Comparison of ENCODE assay signal across 12 mouse cellular contexts in the genomic region with DNA sequence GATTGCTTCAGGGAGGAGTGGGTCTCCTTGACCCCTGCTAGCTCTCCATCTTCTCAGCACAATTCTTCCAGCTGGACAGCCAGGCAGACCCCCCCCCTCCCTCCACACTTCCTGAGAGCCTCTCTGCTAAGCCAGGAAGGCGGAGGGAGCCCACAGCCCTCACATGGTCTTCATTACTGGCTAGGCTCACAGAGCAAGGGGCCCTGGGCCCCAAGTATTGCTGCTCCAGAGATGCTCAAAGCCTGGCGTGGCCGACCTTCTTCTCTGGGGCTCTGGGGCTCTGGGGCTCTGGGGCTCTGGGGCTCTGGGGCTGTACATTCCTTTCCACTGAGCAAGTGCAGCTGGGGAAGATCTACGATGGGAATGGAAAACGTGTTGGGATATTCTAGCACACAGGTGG. TPM values are rescaled to one million over a fixed set of nuclear protein-coding genes. Genes with fewer than 3 reads are reported as not detected.
DNase-seq lines count a peak whose midpoint lies in the region; ATAC-seq and TF ChIP-seq lines count a peak whose summit lies in the region.
"Had no signal": no experiment of that assay in that cellular context is flagged by ENCODE, and none has a peak within 500 bp of the region (broad histone marks: within the 10 kb centered on the region; RNA-seq: fewer than 3 reads in every experiment).

No protein-coding gene starts in this region.

- intact Hi-C loops in heart, postnatal 25 days (cut with DNase I) = no loop called here

- H3K27me3 ChIP-seq in heart, embryonic 10.5 days (ENCODE audit: insufficient read depth, poor library complexity, severe bottlenecking) = no peaks in the 10 kb centered on the region
- no peaks in the 10 kb centered on the region for H3K27me3 ChIP-seq in lung, embryonic 15.5 days
- no peaks in the 10 kb centered on the region for H3K27me3 ChIP-seq in intestine, embryonic 15.5 days (replicated peaks)
- no peaks in the 10 kb centered on the region for H3K27me3 ChIP-seq in stomach, postnatal 0 days (ENCODE audit: control insufficient read depth, insufficient read depth, low read length)
- H3K27me3 ChIP-seq: midbrain, embryonic 13.5 days had no signal

- no peaks in the 10 kb centered on the region for H3K36me3 ChIP-seq in heart, embryonic 10.5 days
- no peaks in the 10 kb centered on the region for H3K36me3 ChIP-seq in lung, embryonic 15.5 days
- no peaks in the 10 kb centered on the region for H3K36me3 ChIP-seq in intestine, embryonic 15.5 days
- no peaks in the 10 kb centered on the region for H3K36me3 ChIP-seq in stomach, postnatal 0 days (ENCODE audit: control insufficient read depth, insufficient read depth, low read length)
- H3K36me3 ChIP-seq: midbrain, embryonic 13.5 days had no signal

- no peak for TF ChIP-seq CTCF in stomach, postnatal 0 days (IDR thresholded peaks at IDR 0.05; ENCODE audit: low read depth)

- H3K4me1 ChIP-seq in heart, embryonic 10.5 days = peaks cover 73% of the 10 kb centered on the region
- H3K4me1 ChIP-seq in lung, embryonic 15.5 days = peaks cover 53% of the 10 kb centered on the region
- H3K4me1 ChIP-seq in intestine, embryonic 15.5 days (replicated peaks) = peaks cover 58% of the 10 kb centered on the region
- peaks cover 23% of the 10 kb centered on the region for H3K4me1 ChIP-seq in stomach, postnatal 0 days (replicated peaks; ENCODE audit: control insufficient read depth, insufficient read depth)

- no peaks in the 10 kb centered on the region for H3K9me3 ChIP-seq in heart, embryonic 10.5 days
- H3K9me3 ChIP-seq in lung, embryonic 15.5 days = no peaks in the 10 kb centered on the region
- no peaks in the 10 kb centered on the region for H3K9me3 ChIP-seq in intestine, embryonic 15.5 days
- H3K9me3 ChIP-seq in stomach, postnatal 0 days (ENCODE audit: control insufficient read depth, low read length) = no peaks in the 10 kb centered on the region
- H3K9me3 ChIP-seq: midbrain, embryonic 13.5 days had no signal

- H3K9ac ChIP-seq in lung, embryonic 15.5 days = no peak overlapping the region
- 0 out of 2 replicates have a peak overlapping the region, but pooled peaks have one; percentile 1 for H3K9ac ChIP-seq in intestine, embryonic 15.5 days
- no peak overlapping the region for H3K9ac ChIP-seq in stomach, postnatal 0 days (ENCODE audit: low read length)
- H3K9ac ChIP-seq: midbrain, embryonic 13.5 days had no signal

- H3K27ac ChIP-seq in heart, embryonic 10.5 days = peak overlapping the region; percentile 72
- H3K27ac ChIP-seq in lung, embryonic 15.5 days = peak overlapping the region; percentile 87
- H3K27ac ChIP-seq in intestine, embryonic 15.5 days = peak overlapping the region; percentile 85
- peak overlapping the region; percentile 88 for H3K27ac ChIP-seq in stomach, postnatal 0 days (replicated peaks)
- H3K27ac ChIP-seq: kidney, postnatal 0 days had no signal

- peak; percentile 32 for ATAC-seq in lung, embryonic 15.5 days (ENCODE audit: borderline replicate concordance, extremely low read depth, low FRiP score, low TSS enrichment)
- peak; percentile 37 for ATAC-seq in intestine, embryonic 15.5 days
- ATAC-seq in stomach, postnatal 0 days (ENCODE audit: low FRiP score, low TSS enrichment) = no peak; the same call in 1 of the 2 replicates
- ATAC-seq: midbrain, embryonic 13.5 days had no signal

- no peak for DNase-seq in heart, embryonic 10.5 days (ENCODE audit: low spot score)
- DNase-seq in heart, postnatal 25 days (ENCODE audit: low spot score) = no peak
- DNase-seq in lung, postnatal 14 days = no peak
- DNase-seq in stomach, postnatal 0 days (ENCODE audit: low spot score) = no peak
- DNase-seq in c-Kit-positive CD71-positive TER-119-positive erythroid progenitor cells, embryonic 14.5 days (ENCODE audit: low spot score) = no peak
- no peak for DNase-seq in urinary bladder, adult 2 months (ENCODE audit: low spot score)
- DNase-seq: cerebellum, postnatal 25 days; left cerebral cortex, postnatal 4 days had no signal

- no peak overlapping the region for H3K4me3 ChIP-seq in heart, embryonic 10.5 days
- no peak overlapping the region for H3K4me3 ChIP-seq in lung, embryonic 15.5 days
- no peak overlapping the region for H3K4me3 ChIP-seq in intestine, embryonic 15.5 days (replicated peaks)
- H3K4me3 ChIP-seq in stomach, postnatal 0 days (ENCODE audit: low read depth, low read length) = no peak overlapping the region
- H3K4me3 ChIP-seq: midbrain, embryonic 13.5 days had no signal

- WGBS in heart, embryonic 10.5 days = 23% methylated on average over 5 of the region's 5 CpGs
- 12% methylated on average over 5 of the region's 5 CpGs for WGBS in lung, embryonic 15.5 days
- 16% methylated on average over 5 of the region's 5 CpGs for WGBS in intestine, embryonic 15.5 days
- 27% methylated on average over 5 of the region's 5 CpGs for WGBS in stomach, postnatal 0 days

- H3K4me2 ChIP-seq in lung, embryonic 15.5 days = no peak overlapping the region
- H3K4me2 ChIP-seq in intestine, embryonic 15.5 days (replicated peaks) = peak overlapping the region; percentile 19; the same call in 1 of the 2 replicates
- H3K4me2 ChIP-seq in stomach, postnatal 0 days (replicated peaks; ENCODE audit: low read depth) = no peak overlapping the region
- H3K4me2 ChIP-seq: midbrain, embryonic 13.5 days had no signal

- TF ChIP-seq EP300 in stomach, postnatal 0 days (optimal IDR thresholded peaks at IDR 0.05) = no peak

RNA-seq across cellular contexts. Expression of a gene that starts 39.9 kb away (rescaled TPM):
- polyA plus RNA-seq in heart, embryonic 10.5 days (2016; fragmentation: Nextera tagmentation; extraction: Ambion mirVana) = 56.8 and 345 TPM in 2 replicates
- under 1 TPM; 0.26 to 0.61 TPM for total RNA-seq in heart, postnatal 25 days (2021)
- polyA plus RNA-seq in lung, embryonic 15.5 days (2015; fragmentation: Nextera tagmentation; extraction: Ambion mirVana) = 525 and 559 TPM in 2 replicates
- polyA plus RNA-seq in intestine, embryonic 15.5 days (2015; fragmentation: Nextera tagmentation; extraction: Ambion mirVana) = 364 and 395 TPM in 2 replicates
- 183 and 187 TPM in 2 replicates for polyA plus RNA-seq in stomach, postnatal 0 days (2015; fragmentation: Nextera tagmentation; extraction: Ambion mirVana)
- 8.0 and 10.8 TPM in 2 replicates for polyA plus RNA-seq in urinary bladder, adult 2 months (2012; rRNA removed)
